8 mouse cellular contexts compared by ENCODE assay signal in genomic region chr5:125203099-125203498, GRCm38 (mm10). TPM values are rescaled to one million over a fixed set of nuclear protein-coding genes. Genes with fewer than 3 reads are reported as not detected.
DNase-seq lines count a peak whose midpoint lies in the region; ATAC-seq and TF ChIP-seq lines count a peak whose summit lies in the region.

No protein-coding gene starts in this region.

- H3K27me3 ChIP-seq in forebrain, embryonic 12.5 days: no peaks in the 10 kb centered on the region
- no peaks in the 10 kb centered on the region for H3K27me3 ChIP-seq in heart, postnatal 0 days (ENCODE audit: control insufficient read depth, insufficient read depth, low read length)
- no peaks in the 10 kb centered on the region for H3K27me3 ChIP-seq in neural tube, embryonic 13.5 days

- ATAC-seq in forebrain, embryonic 12.5 days (ENCODE audit: low FRiP score): peak; percentile 87
- peak; percentile 95 for ATAC-seq in heart, postnatal 0 days (ENCODE audit: insufficient read depth, low read depth)
- ATAC-seq in neural tube, embryonic 13.5 days (ENCODE audit: low read depth): peak; percentile 90

- H3K27ac ChIP-seq in forebrain, embryonic 12.5 days: peak overlapping the region; percentile 77
- H3K27ac ChIP-seq in heart, postnatal 0 days (ENCODE audit: low read depth): peak overlapping the region; percentile 21; the same call in 1 of the 2 replicates
- peak overlapping the region; percentile 79 for H3K27ac ChIP-seq in neural tube, embryonic 13.5 days (replicated peaks)

- no peak for TF ChIP-seq CTCF in heart, postnatal 0 days (IDR thresholded peaks at IDR 0.05; ENCODE audit: low read depth)

- WGBS in forebrain, embryonic 12.5 days: 7% methylated on average over 7 of the region's 7 CpGs
- 22% methylated on average over 7 of the region's 7 CpGs for WGBS in heart, postnatal 0 days
- WGBS in neural tube, embryonic 13.5 days: 9% methylated on average over 7 of the region's 7 CpGs

- no peaks in the 10 kb centered on the region for H3K9me3 ChIP-seq in forebrain, embryonic 12.5 days
- no peaks in the 10 kb centered on the region for H3K9me3 ChIP-seq in heart, postnatal 0 days (replicated peaks; ENCODE audit: control insufficient read depth, low read length)
- no peaks in the 10 kb centered on the region for H3K9me3 ChIP-seq in neural tube, embryonic 13.5 days

- H3K36me3 ChIP-seq in forebrain, embryonic 12.5 days (replicated peaks): no peaks in the 10 kb centered on the region
- H3K36me3 ChIP-seq in heart, postnatal 0 days (replicated peaks; ENCODE audit: control insufficient read depth, insufficient read depth, low read length): no peaks in the 10 kb centered on the region
- H3K36me3 ChIP-seq in neural tube, embryonic 13.5 days: no peaks in the 10 kb centered on the region

- H3K9ac ChIP-seq in forebrain, embryonic 12.5 days: no peak overlapping the region
- no peak overlapping the region for H3K9ac ChIP-seq in heart, postnatal 0 days (replicated peaks; ENCODE audit: low read depth, low read length)
- peak overlapping the region; percentile 35; the same call in 1 of the 2 replicates for H3K9ac ChIP-seq in neural tube, embryonic 13.5 days

- peaks cover 27% of the 10 kb centered on the region for H3K4me1 ChIP-seq in forebrain, embryonic 12.5 days
- H3K4me1 ChIP-seq in heart, postnatal 0 days (ENCODE audit: control insufficient read depth, insufficient read depth): peaks cover 11% of the 10 kb centered on the region
- H3K4me1 ChIP-seq in neural tube, embryonic 13.5 days (replicated peaks): peaks cover 26% of the 10 kb centered on the region

- no peak overlapping the region for H3K4me3 ChIP-seq in forebrain, embryonic 12.5 days (replicated peaks)
- H3K4me3 ChIP-seq in heart, postnatal 0 days (ENCODE audit: low read depth, low read length): no peak overlapping the region
- H3K4me3 ChIP-seq in neural tube, embryonic 13.5 days: no peak overlapping the region

- peak; percentile 43; the same call in 1 of the 2 replicates for TF ChIP-seq EP300 in heart, postnatal 0 days (IDR thresholded peaks at IDR 0.05; ENCODE audit: low read depth)

- peak; percentile 42 for DNase-seq in urinary bladder, postnatal 14 days (ENCODE audit: low spot score)
- no peak for DNase-seq in urinary bladder, postnatal 10 days (ENCODE audit: low spot score)
- DNase-seq in heart, postnatal 0 days (ENCODE audit: low spot score): peak; percentile 91
- DNase-seq in layer of hippocampus, postnatal 36 days: peak; percentile 55 to 63
- DNase-seq in T-cell, adult 2 months (ENCODE audit: low spot score): no peak
- DNase-seq in thymus, postnatal 14 days: no peak

- 0 out of 2 replicates have a peak overlapping the region, but pooled peaks have one; percentile 6 for H3K4me2 ChIP-seq in forebrain, embryonic 12.5 days
- H3K4me2 ChIP-seq in heart, postnatal 0 days (ENCODE audit: low read depth, low read length): no peak overlapping the region; the same call in 1 of the 2 replicates
- H3K4me2 ChIP-seq in neural tube, embryonic 13.5 days: no peak overlapping the region; the same call in 1 of the 2 replicates

RNA-seq across cellular contexts. Expression of gene Ncor2, which starts 24.1 kb away (rescaled TPM):
- polyA plus RNA-seq in forebrain, embryonic 12.5 days (2016; fragmentation: Nextera tagmentation; extraction: Ambion mirVana): 26.0 and 27.0 TPM in 2 replicates
- total RNA-seq in heart, postnatal 0 days (2014; rRNA removed; ENCODE audit: low replicate concordance): 21.6 and 73.8 TPM in 2 replicates
- 14.3 and 15.5 TPM in 2 replicates for polyA plus RNA-seq in heart, postnatal 0 days (2015; fragmentation: Nextera tagmentation; extraction: Ambion mirVana)
- 100 to 1,000 TPM; 266 to 300 TPM for total RNA-seq in layer of hippocampus, postnatal 36 days (2021)
- polyA plus RNA-seq in neural tube, embryonic 13.5 days (2015; fragmentation: Nextera tagmentation; extraction: Ambion mirVana): 29.2 and 30.4 TPM in 2 replicates

Comparison
In these comparisons a context has a peak if more than half of its experiments do, and no peak if none do; other contexts are left out.
1. DNase-seq: peak in urinary bladder, postnatal 14 days (single experiment), heart, postnatal 0 days (single experiment) and layer of hippocampus, postnatal 36 days (2 of 2); none in urinary bladder, postnatal 10 days (single experiment), T-cell, adult 2 months (single experiment) and thymus, postnatal 14 days (single experiment).
2. H3K27ac ChIP-seq: peak in every context shown above with its lines; median percentile 79 in neural tube, embryonic 13.5 days; 77 in forebrain, embryonic 12.5 days; 21 in heart, postnatal 0 days.
3. Peak in every context shown above with its lines, with median percentiles within 50 percentile points of each other: ATAC-seq.